Mouse (Mus musculus): ENCODE results near the gene Gm20388. TPM values are rescaled to one million over a fixed set of nuclear protein-coding genes. Genes with fewer than 3 reads are reported as not detected.

The Gm20388 gene
- polyA plus RNA-seq, 1 experiment from 2014 or later = 8.3 TPM

DNA sequence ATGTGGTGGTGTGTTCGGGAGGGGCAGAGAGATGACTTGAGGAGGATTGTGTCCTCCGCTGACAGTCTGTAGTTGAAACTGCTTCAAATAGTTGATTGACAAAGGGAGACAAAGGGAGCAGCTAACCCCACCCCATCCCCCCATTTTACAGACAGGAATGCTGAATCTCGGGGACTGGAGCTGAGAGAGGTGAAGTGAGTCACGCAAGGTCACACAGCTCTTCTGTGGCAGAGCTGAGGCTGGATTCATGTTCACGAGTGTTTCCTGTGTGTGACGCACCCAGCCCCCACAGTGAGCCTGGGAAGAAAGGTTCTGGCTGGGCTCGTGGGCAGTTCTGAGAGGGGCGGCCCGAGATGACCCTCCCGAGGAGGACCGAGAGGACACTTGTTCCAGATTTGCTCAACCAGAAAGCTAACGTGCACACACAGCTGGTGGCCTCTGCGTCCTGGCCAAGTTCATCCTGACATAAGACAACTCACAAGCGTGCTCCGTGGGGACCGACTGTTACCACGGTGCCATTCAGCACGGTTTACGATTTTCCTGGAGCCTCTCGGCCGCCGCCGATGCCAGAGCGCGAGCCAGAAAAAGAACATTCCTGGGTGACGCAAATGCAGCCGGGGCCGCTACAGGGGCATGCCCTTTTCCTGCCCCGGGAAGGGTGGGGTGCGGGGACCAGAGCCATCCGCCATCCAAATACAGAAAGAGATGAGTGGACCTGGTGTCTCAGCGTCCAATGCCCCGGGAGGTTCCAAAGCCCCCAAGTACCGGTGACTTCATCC is 1061.2 kb downstream of the Gm20388 start:
- Histone ChIP-seq H3K27ac (ENCODE audit: low read depth) (peak overlapping the region; percentile 43; the same call in 1 of the 2 replicates), H3K27me3 (replicated peaks; ENCODE audit: control insufficient read depth, insufficient read depth, low read length) (peaks cover 16% of the 10 kb centered on the region), H3K4me3 (ENCODE audit: low read depth, low read length) (peak overlapping the region; percentile 34), H3K9me3 (ENCODE audit: control insufficient read depth, low read length) (no peaks in the 10 kb centered on the region), H3K4me2 (ENCODE audit: low read length) (peak overlapping the region; percentile 68), H3K4me1 (replicated peaks; ENCODE audit: control insufficient read depth, insufficient read depth, low read length) (peaks cover 13% of the 10 kb centered on the region), H3K9ac (ENCODE audit: low read length) (peak overlapping the region; percentile 50), H3K36me3 (ENCODE audit: control insufficient read depth, insufficient read depth, low read length) (no peaks in the 10 kb centered on the region)
- DNase-seq (ENCODE audit: low spot score) (peak; percentile 72), ATAC-seq (replicated peaks; ENCODE audit: low FRiP score, low TSS enrichment, low read depth) (0 out of 2 replicates have a peak, but pooled peaks have one; percentile 25)
- WGBS = 14% methylated on average over 34 of the region's 34 CpGs

GRCm38 (mm10) chr8:120973046-120973445 is 1062.4 kb downstream of the Gm20388 start:
- Histone ChIP-seq H3K4me1 (replicated peaks; ENCODE audit: control insufficient read depth, insufficient read depth, low read length) (peaks cover 13% of the 10 kb centered on the region), H3K4me2 (ENCODE audit: low read length) (peak overlapping the region; percentile 68), H3K9me3 (ENCODE audit: control insufficient read depth, low read length) (no peaks in the 10 kb centered on the region), H3K9ac (ENCODE audit: low read length) (no peak overlapping the region), H3K27me3 (replicated peaks; ENCODE audit: control insufficient read depth, insufficient read depth, low read length) (peaks cover 16% of the 10 kb centered on the region), H3K4me3 (ENCODE audit: low read depth, low read length) (no peak overlapping the region), H3K36me3 (ENCODE audit: control insufficient read depth, insufficient read depth, low read length) (no peaks in the 10 kb centered on the region), H3K27ac (ENCODE audit: low read depth) (no peak overlapping the region)
- DNase-seq (ENCODE audit: low spot score) (no peak), ATAC-seq (replicated peaks; ENCODE audit: low FRiP score, low TSS enrichment, low read depth) (no peak)
- WGBS = 31% methylated on average over 7 of the region's 7 CpGs

- Histone ChIP-seq H3K9me3 (ENCODE audit: control insufficient read depth, low read length) (no peaks in the 10 kb centered on the region), H3K36me3 (ENCODE audit: control insufficient read depth, insufficient read depth, low read length) (no peaks in the 10 kb centered on the region), H3K27ac (ENCODE audit: low read depth) (peak overlapping the region; percentile 8; the same call in 1 of the 2 replicates), H3K4me3 (ENCODE audit: low read depth, low read length) (no peak overlapping the region), H3K9ac (ENCODE audit: low read length) (no peak overlapping the region), H3K4me2 (ENCODE audit: low read length) (no peak overlapping the region), H3K27me3 (replicated peaks; ENCODE audit: control insufficient read depth, insufficient read depth, low read length) (peaks cover 10% of the 10 kb centered on the region), H3K4me1 (replicated peaks; ENCODE audit: control insufficient read depth, insufficient read depth, low read length) (peaks cover 22% of the 10 kb centered on the region)
- no peak for DNase-seq (ENCODE audit: low spot score)
- WGBS = 67% methylated on average over 13 of the region's 13 CpGs
- ATAC-seq (replicated peaks; ENCODE audit: low FRiP score, low TSS enrichment, low read depth) = no peak
Measured at GRCm38 (mm10) chr8:120977131-120977530, 1066.5 kb downstream of the Gm20388 start.

DNA sequence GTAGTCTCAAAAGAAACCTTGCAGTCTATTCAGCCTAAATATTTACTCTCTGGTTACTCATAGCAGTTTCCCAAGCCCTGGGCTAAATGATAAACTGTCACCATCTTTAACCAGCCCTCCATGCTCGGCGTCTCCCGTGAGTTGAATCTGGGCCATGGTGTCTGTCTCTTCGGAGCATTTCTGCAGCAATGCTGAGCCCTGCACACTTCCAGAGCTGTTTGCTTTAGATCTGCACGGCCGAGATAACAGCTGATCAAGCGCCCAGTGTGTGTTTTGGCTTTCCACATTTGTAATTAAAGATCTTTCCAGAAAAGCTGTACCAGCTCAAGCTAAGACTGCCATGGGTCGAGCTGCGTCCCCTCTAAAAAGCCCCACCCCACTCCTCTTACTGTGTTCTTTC is 1068.6 kb downstream of the Gm20388 start:
- H3K27ac ChIP-seq (ENCODE audit: low read depth) = peak overlapping the region; percentile 75; the same call in 1 of the 2 replicates
- no peak for ATAC-seq (replicated peaks; ENCODE audit: low FRiP score, low TSS enrichment, low read depth)

GRCm38 (mm10) chr8:120980948-120981347 is 1070.3 kb downstream of the Gm20388 start:
- Histone ChIP-seq H3K4me3 (ENCODE audit: low read depth, low read length) (0 out of 2 replicates have a peak overlapping the region, but pooled peaks have one; percentile 5), H3K4me2 (ENCODE audit: low read length) (peak overlapping the region; percentile 34), H3K36me3 (ENCODE audit: control insufficient read depth, insufficient read depth, low read length) (no peaks in the 10 kb centered on the region), H3K4me1 (replicated peaks; ENCODE audit: control insufficient read depth, insufficient read depth, low read length) (peaks cover 20% of the 10 kb centered on the region), H3K9me3 (ENCODE audit: control insufficient read depth, low read length) (no peaks in the 10 kb centered on the region), H3K27ac (ENCODE audit: low read depth) (peak overlapping the region; percentile 75), H3K9ac (ENCODE audit: low read length) (peak overlapping the region; percentile 25; the same call in 1 of the 2 replicates), H3K27me3 (replicated peaks; ENCODE audit: control insufficient read depth, insufficient read depth, low read length) (no peaks in the 10 kb centered on the region)
- DNase-seq (ENCODE audit: low spot score) = peak; percentile 66
- WGBS = 7% methylated on average over 13 of the region's 13 CpGs
- ATAC-seq (replicated peaks; ENCODE audit: low FRiP score, low TSS enrichment, low read depth) = no peak

More for the DNA sequence above, 1068.6 kb downstream of the Gm20388 start:
- no peak overlapping the region for H3K4me2 ChIP-seq (ENCODE audit: low read length)
- H3K9ac ChIP-seq (ENCODE audit: low read length) = no peak overlapping the region
- no peaks in the 10 kb centered on the region for H3K9me3 ChIP-seq (ENCODE audit: control insufficient read depth, low read length)
- 22% methylated on average over 9 of the region's 9 CpGs for WGBS
- H3K27me3 ChIP-seq (replicated peaks; ENCODE audit: control insufficient read depth, insufficient read depth, low read length) = no peaks in the 10 kb centered on the region
- no peaks in the 10 kb centered on the region for H3K36me3 ChIP-seq (ENCODE audit: control insufficient read depth, insufficient read depth, low read length)
- H3K4me3 ChIP-seq (ENCODE audit: low read depth, low read length) = no peak overlapping the region
- H3K4me1 ChIP-seq (replicated peaks; ENCODE audit: control insufficient read depth, insufficient read depth, low read length) = peaks cover 13% of the 10 kb centered on the region; the same call in 1 of the 2 replicates
- DNase-seq (ENCODE audit: low spot score) = no peak

GRCm38 (mm10) chr8:120984888-120985287 is 1074.2 kb downstream of the Gm20388 start:
- no peaks in the 10 kb centered on the region for H3K27me3 ChIP-seq (replicated peaks; ENCODE audit: control insufficient read depth, insufficient read depth, low read length)
- no peak overlapping the region for H3K9ac ChIP-seq (ENCODE audit: low read length)
- DNase-seq (ENCODE audit: low spot score) (no peak), ATAC-seq (replicated peaks; ENCODE audit: low FRiP score, low TSS enrichment, low read depth) (no peak)
- H3K4me1 ChIP-seq (replicated peaks; ENCODE audit: control insufficient read depth, insufficient read depth, low read length) = peaks cover 15% of the 10 kb centered on the region
- 24% methylated on average over 8 of the region's 8 CpGs for WGBS
- no peak overlapping the region for H3K4me2 ChIP-seq (ENCODE audit: low read length)
- peak overlapping the region; percentile 25; the same call in 1 of the 2 replicates for H3K27ac ChIP-seq (ENCODE audit: low read depth)
- H3K9me3 ChIP-seq (ENCODE audit: control insufficient read depth, low read length) = no peaks in the 10 kb centered on the region
- no peaks in the 10 kb centered on the region for H3K36me3 ChIP-seq (ENCODE audit: control insufficient read depth, insufficient read depth, low read length)
- H3K4me3 ChIP-seq (ENCODE audit: low read depth, low read length) = no peak overlapping the region

DNA sequence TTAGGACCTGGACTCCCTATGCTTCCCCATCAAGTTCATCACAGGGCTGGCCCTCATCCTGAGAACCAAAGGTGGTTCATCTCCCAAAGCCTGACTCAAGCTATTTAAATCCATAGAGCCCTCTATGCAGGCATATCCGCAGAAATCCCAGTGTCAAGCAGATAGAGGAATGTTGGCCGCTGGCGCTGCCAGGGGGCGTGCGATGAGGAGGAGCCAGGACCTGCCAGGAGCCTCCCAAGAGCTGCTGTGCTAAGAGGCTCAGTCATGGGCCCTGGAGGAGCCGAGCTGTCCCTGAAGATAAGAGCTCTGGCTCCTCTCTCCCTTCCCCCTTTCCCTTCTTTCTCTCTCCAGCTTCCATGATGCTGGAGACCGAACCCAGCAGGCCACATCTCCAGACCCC is 1075.4 kb downstream of the Gm20388 start:
- Histone ChIP-seq H3K27ac (ENCODE audit: low read depth) (0 out of 2 replicates have a peak overlapping the region, but pooled peaks have one; percentile 5), H3K9me3 (ENCODE audit: control insufficient read depth, low read length) (no peaks in the 10 kb centered on the region), H3K27me3 (replicated peaks; ENCODE audit: control insufficient read depth, insufficient read depth, low read length) (no peaks in the 10 kb centered on the region), H3K9ac (ENCODE audit: low read length) (no peak overlapping the region), H3K4me2 (ENCODE audit: low read length) (no peak overlapping the region), H3K4me3 (ENCODE audit: low read depth, low read length) (no peak overlapping the region), H3K4me1 (replicated peaks; ENCODE audit: control insufficient read depth, insufficient read depth, low read length) (peaks cover 8% of the 10 kb centered on the region), H3K36me3 (ENCODE audit: control insufficient read depth, insufficient read depth, low read length) (no peaks in the 10 kb centered on the region)
- ATAC-seq (replicated peaks; ENCODE audit: low FRiP score, low TSS enrichment, low read depth) (no peak), DNase-seq (ENCODE audit: low spot score) (no peak)
- 67% methylated on average over 7 of the region's 7 CpGs for WGBS

GRCm38 (mm10) chr8:120993738-120994137 is 1083.1 kb downstream of the Gm20388 start:
- Histone ChIP-seq H3K9me3 (ENCODE audit: control insufficient read depth, low read length) (no peaks in the 10 kb centered on the region), H3K4me2 (ENCODE audit: low read length) (no peak overlapping the region), H3K27ac (ENCODE audit: low read depth) (no peak overlapping the region), H3K9ac (ENCODE audit: low read length) (no peak overlapping the region), H3K36me3 (ENCODE audit: control insufficient read depth, insufficient read depth, low read length) (no peaks in the 10 kb centered on the region), H3K4me1 (replicated peaks; ENCODE audit: control insufficient read depth, insufficient read depth, low read length) (no peaks in the 10 kb centered on the region; the same call in none of the 2 replicates), H3K4me3 (ENCODE audit: low read depth, low read length) (no peak overlapping the region), H3K27me3 (replicated peaks; ENCODE audit: control insufficient read depth, insufficient read depth, low read length) (no peaks in the 10 kb centered on the region)
- DNase-seq (ENCODE audit: low spot score) (no peak), ATAC-seq (replicated peaks; ENCODE audit: low FRiP score, low TSS enrichment, low read depth) (no peak)
- 77% methylated on average over 16 of the region's 16 CpGs for WGBS
